Mouse (Mus musculus): ENCODE results near the gene Ripk1. TPM values are rescaled to one million over a fixed set of nuclear protein-coding genes. Genes with fewer than 3 reads are reported as not detected.

Ripk1 gene
- polyA plus RNA-seq, 1 experiment from 2014 or later = 20.3 TPM

- Histone ChIP-seq H3K4me2 (ENCODE audit: low read length) (no peak overlapping the region), H3K9ac (ENCODE audit: low read length) (no peak overlapping the region), H3K9me3 (ENCODE audit: control insufficient read depth, low read length) (no peaks in the 10 kb centered on the region), H3K27ac (ENCODE audit: low read depth) (no peak overlapping the region), H3K36me3 (ENCODE audit: control insufficient read depth, insufficient read depth, low read length) (no peaks in the 10 kb centered on the region), H3K4me1 (replicated peaks; ENCODE audit: control insufficient read depth, insufficient read depth, low read length) (peaks cover 10% of the 10 kb centered on the region), H3K27me3 (replicated peaks; ENCODE audit: control insufficient read depth, insufficient read depth, low read length) (no peaks in the 10 kb centered on the region), H3K4me3 (ENCODE audit: low read depth, low read length) (no peak overlapping the region)
- DNase-seq (ENCODE audit: low spot score) = no peak
- no peak for ATAC-seq (replicated peaks; ENCODE audit: low FRiP score, low TSS enrichment, low read depth)
These were observed 35.6 kb upstream of the Ripk1 start for GRCm38 (mm10) chr13:33966574-33966973.

GRCm38 (mm10) chr13:33989625-33990024 lies 12.5 kb upstream of the Ripk1 start:
- Histone ChIP-seq H3K9ac (ENCODE audit: low read length) (no peak overlapping the region), H3K27me3 (replicated peaks; ENCODE audit: control insufficient read depth, insufficient read depth, low read length) (no peaks in the 10 kb centered on the region), H3K9me3 (ENCODE audit: control insufficient read depth, low read length) (no peaks in the 10 kb centered on the region), H3K4me3 (ENCODE audit: low read depth, low read length) (no peak overlapping the region), H3K4me2 (ENCODE audit: low read length) (no peak overlapping the region), H3K36me3 (ENCODE audit: control insufficient read depth, insufficient read depth, low read length) (peaks cover 10% of the 10 kb centered on the region; the same call in 1 of the 2 replicates), H3K4me1 (replicated peaks; ENCODE audit: control insufficient read depth, insufficient read depth, low read length) (no peaks in the 10 kb centered on the region), H3K27ac (ENCODE audit: low read depth) (no peak overlapping the region)
- DNase-seq (ENCODE audit: low spot score) (no peak), ATAC-seq (replicated peaks; ENCODE audit: low FRiP score, low TSS enrichment, low read depth) (no peak)
- 78% methylated on average over 5 of the region's 5 CpGs for WGBS

GRCm38 (mm10) chr13:33995197-33995596 lies 7.0 kb upstream of the Ripk1 start:
- Histone ChIP-seq H3K36me3 (ENCODE audit: control insufficient read depth, insufficient read depth, low read length) (no peaks in the 10 kb centered on the region), H3K27me3 (replicated peaks; ENCODE audit: control insufficient read depth, insufficient read depth, low read length) (no peaks in the 10 kb centered on the region), H3K9me3 (ENCODE audit: control insufficient read depth, low read length) (no peaks in the 10 kb centered on the region), H3K4me1 (replicated peaks; ENCODE audit: control insufficient read depth, insufficient read depth, low read length) (no peaks in the 10 kb centered on the region), H3K9ac (ENCODE audit: low read length) (no peak overlapping the region), H3K4me2 (ENCODE audit: low read length) (no peak overlapping the region), H3K27ac (ENCODE audit: low read depth) (no peak overlapping the region), H3K4me3 (ENCODE audit: low read depth, low read length) (no peak overlapping the region)
- DNase-seq (ENCODE audit: low spot score) (peak; percentile 74), ATAC-seq (replicated peaks; ENCODE audit: low FRiP score, low TSS enrichment, low read depth) (no peak)
- 17% methylated on average over 1 of the region's 1 CpGs for WGBS

GRCm38 (mm10) chr13:34003058-34003457 lies 895 bp downstream of the Ripk1 start:
- no peaks in the 10 kb centered on the region for H3K36me3 ChIP-seq (ENCODE audit: control insufficient read depth, insufficient read depth, low read length)
- WGBS = 9% methylated on average over 5 of the region's 5 CpGs
- H3K4me3 ChIP-seq (ENCODE audit: low read depth, low read length) = peak overlapping the region; percentile 92
- ATAC-seq (replicated peaks; ENCODE audit: low FRiP score, low TSS enrichment, low read depth) = 0 out of 2 replicates have a peak, but pooled peaks have one; percentile 6
- peak overlapping the region; percentile 87 for H3K9ac ChIP-seq (ENCODE audit: low read length)
- peaks cover 14% of the 10 kb centered on the region; the same call in 1 of the 2 replicates for H3K4me1 ChIP-seq (replicated peaks; ENCODE audit: control insufficient read depth, insufficient read depth, low read length)
- peak; percentile 60 for DNase-seq (ENCODE audit: low spot score)
- H3K27me3 ChIP-seq (replicated peaks; ENCODE audit: control insufficient read depth, insufficient read depth, low read length) = no peaks in the 10 kb centered on the region
- H3K4me2 ChIP-seq (ENCODE audit: low read length) = peak overlapping the region; percentile 89
- H3K27ac ChIP-seq (ENCODE audit: low read depth) = no peak overlapping the region
- H3K9me3 ChIP-seq (ENCODE audit: control insufficient read depth, low read length) = no peaks in the 10 kb centered on the region

GRCm38 (mm10) chr13:34007234-34007633 lies 5.1 kb downstream of the Ripk1 start:
- ATAC-seq (replicated peaks; ENCODE audit: low FRiP score, low TSS enrichment, low read depth) = no peak
- Histone ChIP-seq H3K9me3 (ENCODE audit: control insufficient read depth, low read length) (no peaks in the 10 kb centered on the region), H3K4me3 (ENCODE audit: low read depth, low read length) (no peak overlapping the region), H3K27me3 (replicated peaks; ENCODE audit: control insufficient read depth, insufficient read depth, low read length) (no peaks in the 10 kb centered on the region), H3K4me2 (ENCODE audit: low read length) (no peak overlapping the region), H3K4me1 (replicated peaks; ENCODE audit: control insufficient read depth, insufficient read depth, low read length) (peaks cover 6% of the 10 kb centered on the region; the same call in 1 of the 2 replicates), H3K9ac (ENCODE audit: low read length) (no peak overlapping the region), H3K36me3 (ENCODE audit: control insufficient read depth, insufficient read depth, low read length) (peaks cover 26% of the 10 kb centered on the region), H3K27ac (ENCODE audit: low read depth) (no peak overlapping the region)
- WGBS = 75% methylated on average over 2 of the region's 2 CpGs
- no peak for DNase-seq (ENCODE audit: low spot score)

- H3K9ac ChIP-seq (ENCODE audit: low read length) = no peak overlapping the region
- H3K27me3 ChIP-seq (replicated peaks; ENCODE audit: control insufficient read depth, insufficient read depth, low read length) = no peaks in the 10 kb centered on the region
- ATAC-seq (replicated peaks; ENCODE audit: low FRiP score, low TSS enrichment, low read depth) = no peak
- WGBS = 95% methylated on average over 9 of the region's 9 CpGs
- H3K36me3 ChIP-seq (ENCODE audit: control insufficient read depth, insufficient read depth, low read length) = peaks cover 88% of the 10 kb centered on the region
- DNase-seq (ENCODE audit: low spot score) = no peak
- H3K4me1 ChIP-seq (replicated peaks; ENCODE audit: control insufficient read depth, insufficient read depth, low read length) = no peaks in the 10 kb centered on the region
- no peak overlapping the region for H3K4me2 ChIP-seq (ENCODE audit: low read length)
- no peak overlapping the region for H3K27ac ChIP-seq (ENCODE audit: low read depth)
- H3K4me3 ChIP-seq (ENCODE audit: low read depth, low read length) = no peak overlapping the region
- no peaks in the 10 kb centered on the region for H3K9me3 ChIP-seq (ENCODE audit: control insufficient read depth, low read length)
These were observed 14.9 kb downstream of the Ripk1 start for GRCm38 (mm10) chr13:34016927-34017569.

GRCm38 (mm10) chr13:34018521-34018920 lies 16.4 kb downstream of the Ripk1 start:
- peaks cover 95% of the 10 kb centered on the region for H3K36me3 ChIP-seq (ENCODE audit: control insufficient read depth, insufficient read depth, low read length)
- DNase-seq (ENCODE audit: low spot score) (no peak), ATAC-seq (replicated peaks; ENCODE audit: low FRiP score, low TSS enrichment, low read depth) (no peak)
- 86% methylated on average over 1 of the region's 1 CpGs for WGBS
- H3K4me3 ChIP-seq (ENCODE audit: low read depth, low read length) = no peak overlapping the region
- no peaks in the 10 kb centered on the region for H3K27me3 ChIP-seq (replicated peaks; ENCODE audit: control insufficient read depth, insufficient read depth, low read length)
- H3K4me2 ChIP-seq (ENCODE audit: low read length) = no peak overlapping the region
- H3K27ac ChIP-seq (ENCODE audit: low read depth) = no peak overlapping the region
- H3K4me1 ChIP-seq (replicated peaks; ENCODE audit: control insufficient read depth, insufficient read depth, low read length) = no peaks in the 10 kb centered on the region
- no peak overlapping the region for H3K9ac ChIP-seq (ENCODE audit: low read length)
- H3K9me3 ChIP-seq (ENCODE audit: control insufficient read depth, low read length) = no peaks in the 10 kb centered on the region

GRCm38 (mm10) chr13:34021998-34022397 lies 19.8 kb downstream of the Ripk1 start:
- peaks cover 75% of the 10 kb centered on the region for H3K36me3 ChIP-seq (ENCODE audit: control insufficient read depth, insufficient read depth, low read length)
- H3K4me2 ChIP-seq (ENCODE audit: low read length) = no peak overlapping the region
- no peak for DNase-seq (ENCODE audit: low spot score)
- H3K27me3 ChIP-seq (replicated peaks; ENCODE audit: control insufficient read depth, insufficient read depth, low read length) = no peaks in the 10 kb centered on the region
- H3K27ac ChIP-seq (ENCODE audit: low read depth) = no peak overlapping the region
- no peaks in the 10 kb centered on the region for H3K9me3 ChIP-seq (ENCODE audit: control insufficient read depth, low read length)
- 86% methylated on average over 2 of the region's 2 CpGs for WGBS
- H3K4me3 ChIP-seq (ENCODE audit: low read depth, low read length) = no peak overlapping the region
- ATAC-seq (replicated peaks; ENCODE audit: low FRiP score, low TSS enrichment, low read depth) = no peak
- no peak overlapping the region for H3K9ac ChIP-seq (ENCODE audit: low read length)
- H3K4me1 ChIP-seq (replicated peaks; ENCODE audit: control insufficient read depth, insufficient read depth, low read length) = no peaks in the 10 kb centered on the region

- Histone ChIP-seq H3K9ac (ENCODE audit: low read length) (no peak overlapping the region), H3K9me3 (ENCODE audit: control insufficient read depth, low read length) (no peaks in the 10 kb centered on the region), H3K27me3 (replicated peaks; ENCODE audit: control insufficient read depth, insufficient read depth, low read length) (no peaks in the 10 kb centered on the region), H3K4me3 (ENCODE audit: low read depth, low read length) (no peak overlapping the region), H3K4me1 (replicated peaks; ENCODE audit: control insufficient read depth, insufficient read depth, low read length) (peaks cover 3% of the 10 kb centered on the region), H3K4me2 (ENCODE audit: low read length) (no peak overlapping the region), H3K36me3 (ENCODE audit: control insufficient read depth, insufficient read depth, low read length) (peaks cover 65% of the 10 kb centered on the region), H3K27ac (ENCODE audit: low read depth) (no peak overlapping the region)
- no peak for DNase-seq (ENCODE audit: low spot score)
- no peak for ATAC-seq (replicated peaks; ENCODE audit: low FRiP score, low TSS enrichment, low read depth)
- WGBS = 85% methylated on average over 2 of the region's 2 CpGs
These were observed 29.9 kb downstream of the Ripk1 start for GRCm38 (mm10) chr13:34032041-34032440.
